Mouse (Mus musculus) hindbrain, postnatal 0 days (tissue): ENCODE measurements at regions not wholly inside any gene's neighbourhood (a gene's known extent, or its start where the extent isn't known, plus 50 kb on each side); places are given as distances from the start of the nearest gene placed in this dataset.

Experiments
- ATAC-seq: fragments of 200-750 bp; cut with Nextera tagmentation; 2 replicates; pipeline ENCODE4 v1.8.0; 2017; ENCODE audit warnings: mild to moderate bottlenecking, moderate TSS enrichment, moderate library complexity
- DNase-seq: peaks from one replicate; pipeline ENCODE4 v3.0.0-alpha.2; 2015; ENCODE audit warnings: low spot score
- H3K27ac ChIP-seq: fragments of 300-500 bp; sonication (generic); 2 replicates; pipeline ENCODE4 v1.5.1; 2014; ENCODE audit warnings: mild to moderate bottlenecking
- H3K27me3 ChIP-seq: fragments of 300-500 bp; sonication (generic); 2 replicates; pipeline ENCODE4 v1.6.1; 2014; ENCODE audit warnings: low read length, mixed read lengths; ENCODE audit not compliant: insufficient read depth
- H3K36me3 ChIP-seq: fragments of 300-500 bp; sonication (generic); 2 replicates; pipeline ENCODE4 v1.6.1; 2014; ENCODE audit warnings: low read length, mixed read lengths; ENCODE audit not compliant: insufficient read depth
- H3K4me1 ChIP-seq: fragments of 300-500 bp; sonication (generic); 2 replicates; pipeline ENCODE4 v1.6.1; 2014; ENCODE audit warnings: antibody characterized with exemption, low read length, mixed read lengths; ENCODE audit not compliant: insufficient read depth
- H3K4me2 ChIP-seq: fragments of 300-500 bp; sonication (generic); 2 replicates; pipeline ENCODE4 v1.6.1; 2014; ENCODE audit warnings: low read depth, mild to moderate bottlenecking, low read length, moderate library complexity, mixed read lengths
- H3K4me3 ChIP-seq: fragments of 300-500 bp; sonication (generic); 2 replicates; pipeline ENCODE4 v1.5.1; 2014; ENCODE audit warnings: low read length
- H3K9ac ChIP-seq: fragments of 300-500 bp; sonication (generic); replicated peaks from 2 replicates; pipeline ENCODE4 v1.6.1; 2014; ENCODE audit warnings: mild to moderate bottlenecking, low read length, moderate library complexity, mixed read lengths
- H3K9me3 ChIP-seq: fragments of 300-500 bp; sonication (generic); 2 replicates; pipeline ENCODE4 v1.6.1; 2016; ENCODE audit warnings: low read length, mixed read lengths
- CTCF ChIP-seq: IDR thresholded peaks from 2 replicates; pipeline ENCODE4 v1.5.1; 2016; ENCODE audit warnings: antibody characterized with exemption, control low read depth, low read depth
- WGBS: fragments of 180-500 bp; shearing (Covaris S2); extraction: QIAGEN DNeasy Blood & Tissue Kit; methylation state at CpG from one replicate; pipeline ENCODE4 v1.1.7; 2014; 5-methylcytosine and 5-hydroxymethylcytosine counted together

DNA sequence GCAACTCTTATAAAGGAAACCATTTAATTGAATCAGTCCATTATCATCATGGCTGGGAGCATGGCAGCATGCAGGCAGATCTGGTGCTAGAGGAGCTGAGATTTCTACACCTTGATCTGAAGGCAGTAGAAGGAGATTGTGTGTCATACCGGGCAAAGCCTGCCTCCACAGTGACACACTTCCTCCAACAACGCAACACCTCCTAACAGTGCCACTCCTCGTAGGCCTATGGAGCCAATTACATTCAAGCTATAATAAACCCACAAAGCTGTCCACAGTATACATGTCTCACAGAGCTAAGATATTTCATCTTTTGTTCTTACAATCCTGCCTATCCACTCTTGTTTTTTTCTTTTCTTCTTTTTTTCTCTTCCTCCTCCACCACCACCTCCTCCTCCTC lies 141.8 kb downstream of the Csl start:
- TF ChIP-seq CTCF, result no peak
- DNase-seq (no peak), ATAC-seq (no peak)
- H3K27me3 ChIP-seq, result no peaks in the 10 kb centered on the region
- no peak overlapping the region for H3K27ac ChIP-seq
- H3K4me2 ChIP-seq, result no peak overlapping the region
- H3K9me3 ChIP-seq, result no peaks in the 10 kb centered on the region
- WGBS, result 85% methylated on average over 3 of the region's 3 CpGs
- no peaks in the 10 kb centered on the region for H3K4me1 ChIP-seq
- H3K9ac ChIP-seq, result no peak overlapping the region
- H3K4me3 ChIP-seq, result no peak overlapping the region
- H3K36me3 ChIP-seq, result no peaks in the 10 kb centered on the region

DNA sequence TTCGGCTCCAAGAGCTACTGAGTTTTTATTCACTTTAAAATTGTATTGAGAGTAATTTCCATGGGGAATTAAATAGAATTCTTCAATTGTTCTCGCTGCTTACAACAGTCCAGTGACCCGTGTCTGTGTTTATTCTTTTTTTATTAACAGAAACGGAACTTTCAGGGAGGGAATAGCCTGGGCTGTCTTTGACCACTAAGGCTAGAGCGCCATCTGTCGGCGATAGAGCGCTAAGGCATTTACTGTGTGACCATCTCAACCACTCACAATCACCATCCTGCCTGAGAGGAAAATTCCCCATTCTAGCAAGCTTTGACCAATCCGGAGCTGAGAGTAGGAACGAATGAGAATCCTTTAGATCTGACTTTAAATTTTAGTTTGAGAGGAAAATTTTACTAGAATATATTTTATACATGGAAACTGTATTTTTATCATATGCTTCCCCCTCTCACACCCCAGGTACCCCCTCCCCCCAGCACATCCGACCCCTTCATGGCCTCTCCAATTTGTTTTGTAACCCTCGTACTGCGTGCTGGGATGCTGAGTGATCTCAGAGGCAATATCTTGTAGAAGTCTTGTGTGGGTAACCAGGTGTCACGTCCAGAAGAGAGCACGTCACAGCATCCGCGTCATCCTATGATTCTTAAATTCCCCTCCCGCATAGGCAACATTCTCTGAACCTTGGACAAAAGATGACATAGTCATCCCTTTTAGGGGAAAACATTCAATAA lies 139.9 kb downstream of the Csl start:
- Histone ChIP-seq H3K4me3 (peak overlapping the region; percentile 10; the same call in 1 of the 2 replicates), H3K9me3 (no peaks in the 10 kb centered on the region), H3K27ac (no peak overlapping the region), H3K4me2 (peak overlapping the region; percentile 50), H3K9ac (no peak overlapping the region), H3K4me1 (no peaks in the 10 kb centered on the region), H3K27me3 (no peaks in the 10 kb centered on the region), H3K36me3 (no peaks in the 10 kb centered on the region)
- DNase-seq, result peak; percentile 91
- ATAC-seq, result peak; percentile 87
- 46% methylated on average over 18 of the region's 18 CpGs for WGBS
- TF ChIP-seq CTCF, result peak; percentile 92

DNA sequence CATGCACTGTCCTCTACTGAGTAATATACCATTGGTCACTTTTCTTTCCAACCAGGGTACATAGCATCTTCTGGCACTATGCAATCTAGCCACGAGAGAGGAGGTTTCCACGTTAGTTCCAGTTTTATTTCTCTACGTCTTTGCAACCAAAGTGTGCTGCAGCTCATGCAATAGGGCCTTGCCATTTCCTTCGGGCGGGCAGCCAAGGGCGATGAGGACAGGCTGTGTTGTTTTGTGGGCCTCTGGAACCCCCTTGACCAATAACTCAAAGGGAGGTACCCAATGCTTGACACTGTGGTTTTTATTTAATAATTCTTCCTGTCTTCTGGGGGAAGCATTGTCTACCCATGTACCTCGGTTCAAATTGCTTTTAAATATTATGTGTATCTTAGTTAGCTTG lies 139.0 kb downstream of the Csl start:
- TF ChIP-seq CTCF, result no peak
- Histone ChIP-seq H3K4me2 (no peak overlapping the region), H3K4me3 (no peak overlapping the region), H3K27ac (no peak overlapping the region), H3K9ac (no peak overlapping the region), H3K4me1 (no peaks in the 10 kb centered on the region), H3K9me3 (no peaks in the 10 kb centered on the region), H3K27me3 (no peaks in the 10 kb centered on the region), H3K36me3 (no peaks in the 10 kb centered on the region)
- no peak for DNase-seq
- no peak for ATAC-seq
- WGBS, result 87% methylated on average over 7 of the region's 7 CpGs

DNA sequence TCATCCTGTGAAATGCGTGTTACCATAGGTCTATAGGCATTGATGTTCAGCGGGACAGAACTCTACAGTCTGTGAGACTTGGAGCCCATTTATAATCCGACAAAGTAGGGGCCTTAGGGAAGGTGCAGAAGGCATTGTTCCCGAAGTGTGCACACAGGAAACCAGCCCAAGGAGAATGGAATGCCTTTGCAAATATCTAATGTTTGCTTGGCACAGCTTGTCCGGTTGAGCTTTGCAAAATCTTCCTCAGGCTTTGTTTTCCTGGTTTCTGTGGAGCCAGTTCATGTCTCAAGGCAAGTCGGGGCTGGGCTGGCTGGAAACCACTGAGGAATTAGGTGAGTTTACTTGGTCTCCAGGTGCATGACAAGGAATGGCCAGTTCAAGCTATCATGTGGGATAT lies 132.1 kb downstream of the Csl start:
- ATAC-seq, result no peak
- Histone ChIP-seq H3K27me3 (no peaks in the 10 kb centered on the region), H3K27ac (no peak overlapping the region), H3K36me3 (no peaks in the 10 kb centered on the region), H3K4me2 (no peak overlapping the region), H3K4me3 (no peak overlapping the region), H3K9ac (no peak overlapping the region), H3K4me1 (no peaks in the 10 kb centered on the region), H3K9me3 (no peaks in the 10 kb centered on the region)
- WGBS, result 72% methylated on average over 6 of the region's 6 CpGs
- no peak for DNase-seq
- no peak for TF ChIP-seq CTCF

DNA sequence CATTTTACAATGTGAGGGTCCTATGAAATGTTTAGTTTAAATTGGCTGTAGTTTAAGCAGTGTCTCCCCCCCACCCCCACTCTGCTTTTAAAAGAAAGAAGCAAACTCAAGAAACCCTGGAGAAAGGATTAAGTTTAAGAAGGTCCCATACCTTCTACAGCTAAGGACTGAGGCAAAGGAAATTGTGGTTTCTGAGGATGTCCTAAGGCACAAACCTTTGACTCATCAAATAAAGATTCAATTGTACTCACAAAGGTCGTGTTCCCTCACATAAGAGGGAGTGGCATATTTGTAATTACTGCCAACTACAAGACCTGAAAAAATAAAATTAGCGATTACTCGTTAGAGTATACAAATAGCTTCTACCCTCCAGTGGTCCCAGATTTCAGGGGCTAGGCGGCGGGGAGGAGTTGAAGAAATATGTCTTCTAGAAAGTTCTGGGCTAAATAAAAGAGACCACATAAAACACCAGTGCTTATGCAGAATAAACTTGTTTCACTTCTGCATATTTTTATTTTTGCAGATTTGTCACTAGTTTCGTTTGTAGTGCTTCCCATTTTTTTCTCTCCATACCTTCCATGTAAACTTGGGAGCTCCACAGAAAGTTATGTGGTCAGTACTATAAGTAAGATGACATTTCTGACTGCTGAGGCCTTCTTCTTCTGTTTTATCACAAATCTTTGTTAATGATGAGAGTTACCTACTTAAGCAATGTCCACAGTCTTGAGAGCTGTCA lies 127.0 kb downstream of the Csl start:
- no peaks in the 10 kb centered on the region for H3K27me3 ChIP-seq
- no peaks in the 10 kb centered on the region for H3K36me3 ChIP-seq
- WGBS, result 85% methylated on average over 6 of the region's 6 CpGs
- H3K4me3 ChIP-seq, result no peak overlapping the region
- ATAC-seq, result no peak
- no peak overlapping the region for H3K27ac ChIP-seq
- no peak overlapping the region for H3K9ac ChIP-seq
- H3K9me3 ChIP-seq, result no peaks in the 10 kb centered on the region
- H3K4me2 ChIP-seq, result no peak overlapping the region
- DNase-seq, result no peak
- H3K4me1 ChIP-seq, result no peaks in the 10 kb centered on the region
- TF ChIP-seq CTCF, result no peak

DNA sequence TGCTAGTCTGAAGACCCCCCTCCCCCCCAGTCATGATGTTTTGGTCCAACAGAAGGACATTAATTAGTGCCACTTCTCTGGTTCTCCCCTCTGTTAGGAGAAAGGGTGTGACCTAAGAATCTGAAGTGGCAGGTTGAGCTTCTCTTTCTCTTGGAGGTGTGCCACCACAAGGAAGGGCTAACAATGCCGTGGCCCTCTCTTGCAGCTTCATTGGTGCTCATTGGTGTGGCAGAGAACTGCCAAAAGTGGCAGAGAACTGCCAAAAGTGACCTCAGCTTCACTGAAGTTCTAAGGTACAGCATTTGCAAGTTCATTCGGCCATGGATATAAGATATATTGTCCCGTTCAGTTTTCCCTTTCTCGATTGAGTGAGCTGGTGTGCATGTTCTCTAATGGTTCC lies 123.7 kb downstream of the Csl start:
- H3K9ac ChIP-seq, result no peak overlapping the region
- H3K27ac ChIP-seq, result no peak overlapping the region
- no peak overlapping the region for H3K4me2 ChIP-seq
- ATAC-seq, result no peak
- H3K27me3 ChIP-seq, result no peaks in the 10 kb centered on the region
- TF ChIP-seq CTCF, result no peak
- H3K4me3 ChIP-seq, result no peak overlapping the region
- WGBS, result 70% methylated on average over 4 of the region's 4 CpGs
- no peaks in the 10 kb centered on the region for H3K9me3 ChIP-seq
- peak; percentile 1 for DNase-seq
- no peaks in the 10 kb centered on the region for H3K36me3 ChIP-seq
- H3K4me1 ChIP-seq, result 0 out of 2 replicates have a peak, but pooled peaks cover 5% of the 10 kb centered on the region

DNA sequence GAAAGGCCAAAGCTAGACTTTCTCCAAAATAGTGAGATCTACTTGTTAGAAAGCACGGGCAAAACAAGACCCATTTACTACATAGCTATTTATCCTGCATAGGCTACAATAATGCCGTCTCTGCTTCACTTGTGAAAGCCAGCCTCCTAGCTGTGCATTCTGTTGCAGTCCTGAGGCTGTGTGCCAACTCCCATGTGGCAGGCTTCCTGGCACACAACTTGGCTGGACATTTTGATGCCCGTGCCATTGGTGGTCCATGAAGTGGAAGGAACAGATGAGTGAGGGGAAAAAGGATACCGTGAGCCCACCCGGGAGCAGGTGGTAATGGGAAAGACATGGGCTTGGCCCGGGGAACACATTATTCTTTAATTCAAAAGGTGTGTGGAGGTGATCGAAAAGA lies 120.4 kb downstream of the Csl start:
- H3K4me3 ChIP-seq, result no peak overlapping the region
- H3K27me3 ChIP-seq, result no peaks in the 10 kb centered on the region
- H3K4me1 ChIP-seq, result 0 out of 2 replicates have a peak, but pooled peaks cover 5% of the 10 kb centered on the region
- no peaks in the 10 kb centered on the region for H3K9me3 ChIP-seq
- TF ChIP-seq CTCF, result peak; percentile 12; the same call in 1 of the 2 replicates
- peak; percentile 85 for DNase-seq
- no peak overlapping the region for H3K9ac ChIP-seq
- peak; percentile 86 for ATAC-seq
- peak overlapping the region; percentile 39 for H3K4me2 ChIP-seq
- 34% methylated on average over 7 of the region's 7 CpGs for WGBS
- H3K27ac ChIP-seq, result peak overlapping the region; percentile 42; the same call in 1 of the 2 replicates
- no peaks in the 10 kb centered on the region for H3K36me3 ChIP-seq
